Mouse (Mus musculus) layer of hippocampus, postnatal 36 days (tissue): ENCODE data around the gene Rcn3. TPM values are rescaled to one million over a fixed set of nuclear protein-coding genes. Genes with fewer than 3 reads are reported as not detected.

ENCODE experiments used
- DNase-seq, 2 experiments: peaks; one replicate each; pipeline ENCODE4 v3.0.0; 2022
- total RNA-seq, 2 experiments: library from RNA; stranded (reverse); gene quantifications; 2 replicates each; pipeline ENCODE4 v1.2.3; 2021

The Rcn3 gene
- total RNA-seq, 2 experiments from 2014 or later: 6.2 to 6.9 TPM

- DNase-seq: no peak
Observed at GRCm38 (mm10) chr7:45069671-45070070, 22.4 kb downstream of the Rcn3 start.

GRCm38 (mm10) chr7:45068000-45068318 is 24.1 kb downstream of the Rcn3 start:
- DNase-seq: no peak

GRCm38 (mm10) chr7:45067190-45067999 is 24.6 kb downstream of the Rcn3 start:
- no peak for DNase-seq

DNA sequence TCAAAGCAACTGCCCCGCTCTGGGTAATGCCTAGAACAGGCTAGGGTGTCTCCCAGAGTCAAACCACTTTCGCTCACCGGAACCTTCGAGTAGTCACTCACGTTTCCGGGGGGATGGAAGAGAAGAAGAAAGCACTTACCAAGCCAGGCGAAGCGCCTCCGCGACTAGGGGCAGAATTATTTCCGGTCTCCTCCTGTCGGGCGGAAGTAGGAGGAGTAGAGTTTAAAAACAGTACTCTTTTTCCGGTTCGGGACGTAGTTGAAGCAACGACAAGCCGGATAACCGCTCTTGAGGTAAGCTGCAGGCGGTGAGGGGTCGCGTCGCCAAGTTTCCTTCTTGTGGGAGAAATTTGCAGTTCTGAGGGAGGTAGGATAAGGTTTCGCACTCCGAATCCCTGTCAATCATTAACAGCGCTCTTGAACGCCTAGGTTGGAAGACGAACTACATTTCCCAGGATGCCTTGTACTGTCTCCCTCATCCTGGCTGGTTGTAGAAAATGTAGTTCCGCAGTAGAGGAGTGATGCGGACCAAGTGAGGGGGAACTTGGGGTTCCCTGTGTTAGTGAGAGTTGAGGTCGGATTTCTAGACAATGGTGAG is 29.7 kb downstream of the Rcn3 start, which contains the start of the genes Nosip and Prrg2:
TSS of gene Nosip (plus strand) at position 191 of the 597 bp plus-strand sequence.
TSS of gene Prrg2 (minus strand) at position 439 of the 597 bp plus-strand sequence.
- DNase-seq: peak; percentile 93 to 94

- no peak for DNase-seq
Observed at GRCm38 (mm10) chr7:45061532-45062075, 30.4 kb downstream of the Rcn3 start.

GRCm38 (mm10) chr7:45060632-45061122 is 31.3 kb downstream of the Rcn3 start:
- DNase-seq: no peak

DNA sequence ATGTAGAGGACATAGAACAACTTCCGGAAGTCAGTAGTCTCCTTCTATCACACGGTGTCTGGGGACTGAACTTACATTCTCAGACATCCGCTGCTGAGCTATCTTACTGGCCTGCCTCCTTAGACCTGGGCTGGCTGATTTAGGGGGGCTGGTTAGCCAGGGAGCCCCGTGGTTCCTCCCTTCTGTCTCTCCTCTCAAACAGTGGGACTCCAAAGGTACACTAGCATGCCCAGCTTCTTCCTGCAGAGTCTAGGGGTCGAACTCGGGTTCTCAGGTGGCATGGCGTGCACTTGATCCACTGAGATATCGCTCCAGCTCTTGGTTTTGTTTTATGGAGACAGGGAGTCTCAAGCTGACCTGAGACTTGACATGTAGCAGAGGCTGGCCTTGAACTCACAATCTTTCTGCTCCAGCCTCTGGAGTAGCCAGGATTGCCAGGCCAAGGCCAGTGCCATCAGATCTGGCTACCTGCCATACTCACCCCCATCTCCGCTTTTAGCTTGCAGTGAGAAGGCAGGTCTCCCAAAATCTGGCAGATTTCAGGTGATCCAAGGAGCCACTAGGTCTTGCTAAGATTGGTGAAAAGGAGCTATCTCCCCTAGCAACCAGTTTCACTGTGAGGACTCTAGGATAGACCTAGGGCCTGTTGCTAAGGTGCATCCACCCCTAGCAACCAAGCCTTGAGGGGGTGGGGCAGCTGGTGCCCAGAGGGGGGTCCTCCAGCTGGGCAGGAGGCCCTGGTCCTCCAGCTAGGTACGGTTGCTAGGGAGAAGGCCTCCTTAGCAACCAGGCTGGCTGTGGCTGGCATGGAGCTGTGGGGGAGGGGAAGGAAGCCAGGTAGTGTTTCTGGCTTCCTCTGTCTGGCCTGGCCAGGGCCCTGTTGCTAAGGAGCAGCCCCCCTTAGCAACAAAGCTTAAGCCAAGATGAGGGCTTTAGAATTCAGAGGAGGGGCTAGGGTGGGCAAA is 33.1 kb downstream of the Rcn3 start:
- DNase-seq: no peak

DNA sequence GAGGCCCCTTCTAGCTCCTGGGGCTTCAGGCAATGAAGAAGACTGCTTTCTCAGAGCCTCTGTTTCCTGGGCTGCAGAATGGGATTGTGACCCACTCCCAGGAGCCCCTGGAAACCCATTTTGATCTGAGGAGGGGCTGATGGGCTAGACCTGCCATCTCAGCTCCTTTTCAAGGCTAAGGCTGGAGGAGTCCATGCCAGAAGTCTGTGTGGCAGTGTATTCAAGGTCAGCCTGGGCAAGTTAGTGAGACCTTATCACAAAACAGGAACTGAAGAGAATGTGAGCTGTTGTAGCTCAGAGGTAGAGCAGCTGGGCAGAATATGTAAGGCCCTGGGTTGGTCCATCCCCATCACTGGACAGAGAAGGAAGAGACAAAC is 35.1 kb downstream of the Rcn3 start:
- DNase-seq: no peak

GRCm38 (mm10) chr7:45056329-45056971 is 35.6 kb downstream of the Rcn3 start:
- no peak for DNase-seq

DNA sequence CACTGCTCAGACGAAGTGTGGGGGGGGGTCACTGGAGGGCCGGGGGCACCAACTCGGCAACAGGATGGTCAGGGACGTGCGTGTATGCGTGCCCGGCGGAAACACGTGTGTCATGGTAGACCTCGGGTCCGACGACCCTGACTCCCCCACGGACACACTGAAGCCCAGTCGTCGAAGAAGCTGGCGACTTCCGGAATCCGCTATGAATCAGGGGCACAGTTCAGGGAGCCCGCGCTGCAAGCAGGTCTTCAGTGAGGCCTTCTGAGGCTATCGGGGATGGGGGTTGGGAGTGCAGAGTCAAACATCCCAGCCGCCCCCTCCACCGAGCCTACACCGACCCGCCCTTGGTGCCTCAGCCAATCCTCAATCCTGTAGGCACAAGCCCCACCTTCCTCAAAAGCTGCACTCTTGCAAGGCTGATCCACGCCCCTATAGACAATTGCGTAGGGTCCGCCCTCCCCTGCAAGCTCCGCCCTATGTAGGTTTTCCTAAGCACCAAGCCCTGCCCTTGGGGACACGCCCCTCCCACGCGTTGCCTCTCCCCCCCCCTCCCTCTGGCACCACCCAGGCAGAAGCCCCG is 38.0 kb downstream of the Rcn3 start:
- DNase-seq: peak; percentile 91 to 93

DNA sequence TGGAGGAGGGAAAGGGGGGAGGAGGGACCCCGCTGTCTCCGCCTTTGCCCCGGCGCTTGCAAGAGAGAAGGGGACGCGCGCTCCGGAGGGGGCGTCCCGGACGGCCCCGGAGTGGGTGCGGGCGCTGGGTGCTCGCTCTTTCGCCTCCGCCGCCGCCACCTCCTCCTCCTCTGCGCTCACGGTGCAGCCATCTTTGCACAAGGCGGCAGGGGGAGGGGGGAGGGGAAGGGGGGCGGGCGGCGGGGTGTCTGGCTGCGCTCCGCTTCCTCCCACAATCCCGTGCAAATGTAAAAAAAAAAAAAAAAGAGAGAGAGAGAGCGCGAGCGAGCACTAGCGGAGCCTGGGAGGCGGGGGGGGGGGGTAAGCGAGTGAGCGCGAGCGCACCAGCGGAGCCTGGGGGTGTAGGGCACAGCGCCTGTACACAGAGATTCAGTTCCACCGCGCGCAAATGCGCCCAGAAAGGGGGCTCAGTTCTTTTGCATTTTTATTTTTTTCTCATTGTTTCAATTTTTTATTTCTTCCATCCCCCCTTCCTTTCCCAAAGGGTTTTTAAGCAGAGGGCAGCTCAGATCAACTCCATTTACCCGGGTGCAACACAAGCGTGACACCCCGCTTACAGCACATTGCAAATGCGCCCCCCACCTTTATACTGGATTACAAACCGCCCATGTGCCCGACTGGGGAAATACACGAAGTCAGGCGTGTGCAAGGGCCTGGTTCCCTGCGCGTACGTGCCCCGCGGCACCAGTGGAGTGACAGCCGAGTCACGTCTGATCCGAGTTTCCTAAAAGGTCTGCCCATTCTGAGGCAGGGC is 38.7 kb downstream of the Rcn3 start:
- peak; percentile 74 to 80 for DNase-seq

DNA sequence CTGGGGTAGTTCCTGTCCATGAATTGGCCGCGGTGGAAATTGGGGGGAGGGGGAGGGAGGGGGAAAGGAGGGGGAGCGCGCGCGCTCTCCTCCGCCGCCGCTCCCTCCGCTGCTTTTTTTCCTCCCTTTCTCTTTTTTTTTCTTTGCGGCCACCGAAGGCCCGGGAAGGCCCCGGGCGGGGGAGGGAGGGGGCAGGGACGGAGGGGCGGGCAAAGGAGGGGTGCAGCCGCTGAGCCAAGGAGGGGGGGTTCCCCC is 39.2 kb downstream of the Rcn3 start, which contains the start of gene Prr12:
TSS of gene Prr12 (minus strand) at position 20 of the 255 bp plus-strand sequence.
- DNase-seq: no peak

GRCm38 (mm10) chr7:45052181-45052861 is 39.7 kb downstream of the Rcn3 start:
- peak; percentile 50 to 54 for DNase-seq

DNA sequence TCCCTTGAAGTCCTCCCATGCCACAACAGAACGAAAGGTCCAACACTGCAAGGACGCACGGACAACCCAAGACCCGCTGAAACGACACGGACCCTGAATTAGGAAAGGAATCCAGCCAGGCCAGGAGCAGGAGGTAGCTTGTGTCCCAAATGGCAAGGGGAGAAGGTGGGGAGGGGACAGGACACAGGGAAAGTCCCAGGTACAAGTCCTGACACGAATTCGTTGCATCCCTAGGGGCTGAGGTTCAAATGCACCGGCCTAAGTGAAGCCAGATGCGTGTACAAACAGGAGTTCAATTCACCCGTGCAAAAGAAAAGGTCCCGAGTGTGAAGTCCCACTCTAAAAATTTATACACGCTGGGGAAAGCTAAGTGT is 40.4 kb downstream of the Rcn3 start:
- no peak for DNase-seq

DNA sequence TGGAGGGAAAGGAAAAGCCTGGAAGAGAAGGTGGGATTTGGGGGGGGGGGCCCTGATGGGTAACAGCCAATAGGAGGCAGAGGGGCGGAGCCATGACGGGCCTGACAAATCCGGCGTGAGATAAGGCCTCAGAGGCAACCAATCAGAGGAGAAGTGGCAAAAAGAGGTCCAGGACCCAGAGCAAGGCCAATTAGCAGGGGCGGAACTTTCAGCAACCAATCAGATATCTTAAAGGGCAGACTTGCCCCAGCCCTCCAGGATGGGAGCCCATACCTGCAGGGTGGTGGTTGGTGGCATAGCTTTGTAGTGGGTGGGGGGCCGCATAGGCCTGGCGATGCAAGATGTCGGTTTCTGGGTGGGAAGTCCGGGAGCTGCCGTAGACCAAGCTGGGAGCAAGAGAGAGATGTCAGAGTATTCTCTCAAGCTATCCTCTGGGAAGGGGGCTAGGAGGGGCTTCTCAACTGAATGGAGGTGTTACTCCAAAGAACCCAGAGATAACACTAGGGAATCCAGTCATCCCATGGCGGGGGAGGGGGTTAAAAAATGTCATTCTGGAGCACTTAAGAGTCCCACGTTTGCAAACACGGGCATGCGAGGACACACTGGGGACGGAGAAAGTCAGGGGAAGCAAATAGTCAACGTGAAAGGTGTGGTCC is 40.9 kb downstream of the Rcn3 start:
- DNase-seq: peak; percentile 65 to 70

GRCm38 (mm10) chr7:45048923-45049657 is 42.9 kb downstream of the Rcn3 start:
- no peak for DNase-seq

- DNase-seq: no peak
Observed at GRCm38 (mm10) chr7:45048001-45048890, 43.8 kb downstream of the Rcn3 start.

DNA sequence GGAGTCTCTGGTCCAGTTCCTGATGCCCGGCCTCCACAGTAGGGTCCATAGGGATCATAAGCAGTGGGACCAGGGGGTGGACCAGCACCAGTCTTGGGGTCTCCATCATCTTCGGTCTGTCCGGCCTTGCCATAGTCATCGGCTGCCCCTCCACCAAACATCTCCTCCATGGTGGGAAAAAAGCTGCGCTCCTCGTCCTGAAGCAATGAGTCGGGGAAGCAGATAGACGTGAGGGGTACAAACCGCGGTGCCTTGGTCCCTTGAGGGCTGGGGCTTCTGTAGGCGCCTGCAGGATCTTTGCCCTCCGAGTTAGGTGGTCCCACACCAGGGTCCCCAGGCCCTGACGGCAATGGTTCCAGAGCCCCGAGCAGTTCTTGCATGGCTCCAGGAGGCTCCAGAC is 44.5 kb downstream of the Rcn3 start:
- no peak for DNase-seq
